Mouse (Mus musculus): ENCODE data around the gene Taf1d.
"Not testable (repeated sequence)": the region's sequence is repeated elsewhere in the genome, so short reads cannot be mapped to it uniquely, and the experiment has no call there.

Taf1d gene

DNA sequence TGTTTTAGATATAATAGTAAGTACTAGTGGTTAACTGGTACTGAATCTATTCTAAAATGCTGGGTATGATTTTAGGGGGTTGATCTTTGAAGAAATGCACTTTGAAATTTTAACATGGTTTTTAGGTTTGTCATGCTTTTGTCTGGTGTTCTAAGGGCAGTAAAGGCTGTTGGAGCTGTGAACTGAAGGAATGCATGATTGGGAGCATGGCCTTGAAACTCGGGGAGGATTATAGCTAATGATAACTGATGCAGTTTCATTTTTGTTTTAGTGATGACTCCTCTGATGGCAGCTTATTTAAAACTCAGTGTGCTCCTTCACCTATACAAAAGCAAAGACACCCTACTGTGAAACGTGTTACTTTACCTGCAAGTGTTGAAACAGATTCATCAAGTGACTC lies 2.2 kb downstream of the Taf1d start:
- DNase-seq (ENCODE audit: low spot score) = no peak

DNA sequence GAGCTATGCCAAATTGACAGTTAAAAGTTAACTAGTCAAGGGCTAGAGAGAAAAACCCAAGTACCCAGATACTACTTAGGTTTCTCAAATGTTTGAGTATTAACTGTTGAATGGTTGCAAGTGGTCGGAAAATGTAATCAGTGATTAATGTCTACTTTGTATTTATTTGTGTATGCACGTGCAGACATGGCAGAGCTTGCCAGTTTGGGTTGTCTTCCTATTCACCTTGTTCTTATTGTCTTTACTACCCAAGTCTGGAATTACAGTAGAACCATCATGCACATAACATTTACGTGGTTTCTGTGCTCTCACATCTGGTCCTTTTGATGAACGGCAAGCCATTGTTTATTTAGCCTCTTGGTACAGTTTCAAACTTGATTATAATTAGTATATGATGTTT lies 3.4 kb downstream of the Taf1d start:
- DNase-seq (ENCODE audit: low spot score) = no peak

DNA sequence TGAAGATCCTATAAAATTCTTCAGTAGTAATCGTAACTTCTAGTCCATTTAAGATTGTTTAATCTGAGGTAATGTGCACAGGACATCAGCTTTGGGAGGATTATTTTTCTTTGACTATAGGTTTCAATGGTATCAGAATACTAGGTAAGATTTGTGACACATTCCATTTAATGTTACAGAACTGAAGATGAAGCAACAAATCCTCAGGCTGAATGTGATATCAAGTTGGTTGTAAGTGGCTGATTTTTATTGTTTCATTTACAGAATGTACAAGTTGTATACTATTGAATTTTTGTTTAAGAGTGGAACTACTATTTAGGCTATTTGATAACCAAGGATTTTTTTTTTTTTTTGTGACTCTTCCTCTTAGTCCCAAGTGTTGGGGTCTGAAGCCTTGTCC lies 4.2 kb downstream of the Taf1d start:
- DNase-seq (ENCODE audit: low spot score) = no peak

DNA sequence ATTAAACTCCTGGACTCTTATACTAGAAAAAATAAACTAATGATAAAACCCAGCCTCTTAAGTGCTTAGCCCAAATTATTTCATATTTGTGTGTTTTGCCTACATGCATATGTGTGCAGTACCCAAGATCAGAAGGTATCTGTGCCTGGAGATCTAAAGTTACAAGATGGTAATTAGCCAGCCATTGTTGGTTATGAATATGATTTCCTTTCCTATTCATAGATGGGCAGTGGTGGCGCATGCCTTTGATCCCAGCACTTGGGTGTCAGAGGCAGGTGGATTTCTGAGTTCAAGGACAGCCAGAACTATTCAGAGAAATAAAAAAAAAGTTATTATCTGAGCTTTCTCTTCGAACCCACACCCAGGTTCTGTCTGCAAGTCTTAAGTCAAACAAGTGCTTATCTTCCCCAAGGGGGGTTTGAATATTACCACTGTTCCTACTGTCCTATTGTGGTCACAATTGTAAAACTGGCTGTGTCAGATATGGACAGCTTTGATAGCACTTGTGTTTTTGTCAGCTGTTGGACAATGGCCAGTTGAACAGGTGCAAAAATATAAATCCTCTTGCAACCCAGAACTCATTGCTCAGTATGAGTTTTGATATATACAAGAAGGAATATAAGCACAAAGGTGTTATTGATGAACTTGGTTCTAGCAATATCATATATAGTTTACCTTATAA lies 6.2 kb downstream of the Taf1d start:
- DNase-seq (ENCODE audit: low spot score) = no peak

DNA sequence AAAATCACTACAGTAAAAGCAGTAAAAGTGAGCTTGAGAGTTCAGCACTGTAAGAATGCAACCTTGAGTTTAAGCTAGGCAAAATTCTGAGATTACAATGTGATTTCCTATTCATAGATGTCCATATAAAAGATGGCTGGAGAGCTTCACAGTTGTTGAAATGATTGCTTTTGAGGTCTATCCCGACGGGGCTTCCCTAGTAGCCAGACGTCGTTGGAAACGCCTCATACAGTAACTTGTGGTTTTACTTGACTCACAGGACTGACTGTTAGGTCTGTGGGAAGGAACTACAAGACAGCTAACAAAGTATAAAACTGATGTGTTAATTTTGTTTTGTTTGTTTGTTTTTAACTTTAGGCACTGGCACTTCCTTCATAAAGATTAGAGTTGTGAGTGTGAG lies 7.6 kb downstream of the Taf1d start:
- DNase-seq (ENCODE audit: low spot score) = no peak

DNA sequence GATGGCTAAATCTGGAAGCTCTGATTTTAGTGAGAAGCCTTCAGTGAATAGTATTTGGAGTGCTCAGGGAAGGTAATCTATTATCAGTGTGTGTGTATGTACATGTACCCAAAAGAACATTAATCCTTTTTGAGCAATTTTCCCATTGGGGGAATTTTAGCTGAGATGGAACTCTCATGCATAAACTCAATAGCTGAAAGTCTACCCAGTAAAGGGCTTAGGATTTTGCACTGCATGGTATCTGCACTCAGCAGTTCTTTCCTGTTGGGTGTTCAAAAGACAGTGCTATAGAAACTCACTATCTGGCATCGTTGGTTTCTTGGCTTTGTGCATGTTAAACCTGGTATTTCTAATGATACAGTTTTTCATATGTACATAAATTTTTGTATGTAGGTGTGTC lies 8.6 kb downstream of the Taf1d start:
- DNase-seq (ENCODE audit: low spot score) = no peak

DNA sequence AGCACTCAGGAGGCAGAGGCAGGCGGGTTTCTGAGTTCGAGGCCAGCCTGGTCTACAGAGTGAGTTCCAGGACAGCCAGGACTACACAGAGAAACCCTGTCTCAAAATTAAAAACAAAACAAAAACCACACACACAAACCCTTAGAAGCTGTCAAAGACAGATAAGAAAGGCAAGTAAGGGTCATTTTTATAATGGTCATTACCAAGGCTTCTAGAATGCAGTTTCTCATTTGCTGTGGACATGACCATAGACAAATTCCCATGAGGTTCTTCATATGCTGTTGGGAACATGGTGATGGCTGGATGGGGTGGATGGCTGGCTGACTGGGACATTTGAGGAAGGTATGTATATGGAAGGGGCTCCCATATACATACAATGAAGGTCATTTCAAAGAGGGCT lies 10.3 kb downstream of the Taf1d start:
- not testable (repeated sequence) for DNase-seq (ENCODE audit: low spot score)

DNA sequence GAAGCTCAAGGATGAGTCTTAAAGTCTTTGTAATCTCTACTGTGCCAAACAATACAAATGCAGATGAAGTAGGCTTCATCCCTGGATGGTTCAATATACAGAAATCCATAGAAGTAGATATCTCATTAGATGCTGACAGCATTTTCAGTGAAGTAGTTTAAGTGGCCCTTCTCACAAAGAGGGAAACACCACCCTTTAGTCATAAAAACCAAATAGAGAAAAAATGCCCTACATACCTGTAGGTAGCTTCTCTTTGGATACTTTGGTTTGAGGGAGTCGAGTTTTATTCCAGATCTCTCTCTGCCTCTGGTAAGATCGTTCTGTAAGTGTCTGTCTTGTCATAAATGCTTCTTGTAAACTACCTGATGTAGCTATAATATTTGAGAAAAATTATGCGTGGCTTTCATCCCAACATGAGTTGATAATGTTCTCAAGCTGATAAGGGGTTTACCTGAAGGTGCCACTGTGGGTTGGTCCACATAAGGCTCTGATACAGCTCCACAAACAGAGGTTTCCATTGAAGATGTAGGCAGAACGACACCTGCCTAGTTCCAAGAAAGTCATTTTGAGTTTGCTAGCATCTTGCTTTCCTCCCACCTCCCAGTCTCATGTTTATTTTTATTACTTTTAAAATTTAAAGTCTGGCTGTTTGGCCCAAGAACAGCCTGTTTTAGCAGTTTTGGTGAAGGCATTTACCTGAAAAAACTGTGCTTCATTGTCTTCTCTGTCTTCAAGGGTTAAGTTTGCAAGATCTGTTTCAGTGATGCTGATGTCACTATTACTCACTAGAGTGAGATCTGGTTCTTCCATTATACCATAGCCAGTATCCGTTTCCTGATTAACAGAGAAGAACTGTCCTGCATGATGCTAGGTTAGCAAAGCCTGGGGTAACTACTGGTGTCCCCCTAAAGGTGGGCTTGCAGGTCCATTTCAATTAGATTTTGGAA lies 11.5 kb downstream of the Taf1d start:
- no peak for DNase-seq (ENCODE audit: low spot score)

DNA sequence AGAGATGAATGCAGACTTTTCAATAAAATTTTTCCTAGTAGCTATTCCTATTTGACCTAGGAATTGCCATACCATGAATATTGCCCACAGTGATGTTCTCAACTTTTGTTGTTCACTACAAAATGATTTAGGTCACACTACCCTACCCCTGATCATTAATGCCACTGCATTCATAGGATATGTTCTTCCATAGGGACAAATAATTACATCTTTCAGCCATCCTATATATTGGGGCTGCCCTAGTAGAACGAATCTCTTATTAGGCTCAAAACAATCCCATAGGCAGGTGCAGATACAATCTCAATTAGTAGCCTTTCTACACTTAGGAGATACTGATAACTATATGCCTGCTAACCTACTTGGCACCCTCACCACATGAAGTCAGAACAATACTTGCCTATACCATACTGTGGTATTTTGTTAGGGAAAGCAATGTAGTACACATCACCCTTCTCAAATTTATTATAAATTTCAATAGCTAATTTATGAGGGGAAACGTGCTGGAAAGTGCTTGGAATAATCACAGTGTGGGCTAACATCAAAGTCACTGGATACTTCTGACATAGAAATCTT lies 12.2 kb downstream of the Taf1d start:
- no peak for DNase-seq (ENCODE audit: low spot score)

DNA sequence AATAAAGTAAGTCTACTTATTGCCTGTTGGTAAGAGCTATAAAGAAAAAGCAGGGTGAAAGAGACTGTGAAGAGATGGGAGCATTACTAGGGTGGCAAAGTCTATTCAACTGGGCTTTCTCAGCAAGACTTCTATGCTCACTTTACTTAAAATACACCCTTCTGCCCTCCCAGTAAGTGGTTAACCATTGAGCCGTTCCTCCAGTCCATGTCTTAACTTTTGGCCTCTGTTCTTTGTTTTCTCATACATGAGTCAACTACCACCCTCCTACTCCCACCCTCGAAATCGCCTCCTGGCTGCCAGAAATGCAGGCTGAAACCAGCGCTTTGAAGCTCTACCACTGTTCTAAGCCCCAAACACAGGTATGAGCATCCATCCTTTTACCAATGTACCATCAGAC lies 31.8 kb downstream of the Taf1d start:
- no peak for DNase-seq (ENCODE audit: low spot score)

DNA sequence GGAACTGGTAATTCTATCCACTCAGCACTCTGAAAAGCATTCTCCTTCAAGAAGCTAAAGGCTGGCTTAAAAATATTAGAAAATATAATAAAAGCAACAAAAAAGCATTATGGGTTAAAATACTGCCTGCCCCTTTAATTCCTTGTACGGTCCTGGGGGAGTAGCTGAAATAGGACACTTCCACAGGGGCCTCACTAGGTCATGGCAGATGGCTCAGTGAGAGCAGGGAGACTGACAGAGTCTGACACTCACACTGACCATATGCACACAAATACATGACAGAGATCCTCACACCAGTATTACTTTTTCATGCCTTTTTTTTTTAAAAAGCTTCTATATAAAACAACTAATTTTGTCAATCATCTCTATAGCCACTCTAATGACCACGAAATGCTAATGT lies 43.9 kb downstream of the Taf1d start:
- no peak for DNase-seq (ENCODE audit: low spot score)

DNA sequence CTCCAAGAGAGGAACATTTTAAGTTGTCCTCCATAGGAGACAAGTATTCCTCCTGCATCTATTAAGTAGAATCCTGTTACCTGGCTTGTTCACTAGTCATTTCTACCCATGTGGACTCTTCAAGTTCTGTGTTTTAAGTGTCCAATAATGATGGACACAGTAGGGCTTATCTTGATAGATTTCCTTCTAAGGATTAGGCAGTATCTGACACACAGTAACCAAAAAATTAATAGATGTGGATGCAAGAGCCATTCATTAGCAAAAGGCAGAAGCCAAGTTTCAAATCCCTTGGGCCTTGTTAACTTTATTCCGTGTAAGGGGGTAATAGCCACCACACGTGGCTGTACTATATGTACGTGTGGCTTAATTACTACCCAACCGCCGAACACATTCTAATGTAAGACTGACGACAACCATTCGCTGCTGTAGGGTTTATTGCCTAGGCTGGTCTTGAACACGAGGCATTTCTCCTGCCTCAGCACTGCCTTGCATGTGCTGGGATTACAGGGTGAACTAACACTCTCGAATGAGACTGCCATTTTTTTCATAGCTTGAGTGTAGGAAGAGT lies 51.0 kb downstream of the Taf1d start:
- DNase-seq (ENCODE audit: low spot score) = peak; percentile 8

DNA sequence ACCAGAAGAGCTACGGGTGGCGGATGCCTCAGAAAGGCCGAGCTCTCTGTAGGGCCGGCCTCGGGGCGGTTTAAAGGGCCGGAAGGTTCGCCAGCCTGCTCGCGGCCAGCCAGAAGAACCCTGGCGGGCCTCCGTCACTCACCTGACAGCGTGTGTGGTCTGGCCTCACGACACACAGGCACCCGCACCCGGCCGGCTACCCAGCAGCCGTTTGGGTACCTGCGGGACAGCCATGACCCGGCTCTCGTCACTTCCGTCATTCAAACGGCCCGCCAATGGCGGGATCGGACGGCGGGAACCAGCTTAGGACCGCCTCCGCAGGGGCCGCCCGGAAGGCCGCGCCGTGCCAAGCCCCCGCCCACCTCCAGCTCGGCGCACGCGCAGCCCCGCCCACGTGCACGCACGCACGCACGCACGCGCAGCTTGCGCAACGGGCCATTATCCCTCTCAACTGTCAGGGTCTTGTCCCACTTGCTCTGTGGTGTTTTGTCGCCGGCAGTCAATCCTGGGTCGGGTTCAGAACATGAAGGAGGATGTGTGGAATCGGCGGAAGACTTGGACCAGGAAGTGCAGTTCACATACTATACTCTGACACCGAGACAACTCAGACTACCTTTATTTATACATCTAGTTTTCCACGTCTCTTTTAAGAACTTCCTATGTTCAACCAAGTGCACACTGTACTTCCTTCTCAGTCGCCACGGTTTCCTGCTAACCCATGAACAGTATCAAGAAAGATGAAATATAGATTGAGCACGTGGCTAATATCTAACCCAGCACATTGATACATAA lies 51.7 kb downstream of the Taf1d start, which contains the start of gene Cep295:
Gene Cep295, minus strand, starts transcription at position 305 of the 792 bp plus-strand sequence.
- DNase-seq (ENCODE audit: low spot score) = peak; percentile 57

DNA sequence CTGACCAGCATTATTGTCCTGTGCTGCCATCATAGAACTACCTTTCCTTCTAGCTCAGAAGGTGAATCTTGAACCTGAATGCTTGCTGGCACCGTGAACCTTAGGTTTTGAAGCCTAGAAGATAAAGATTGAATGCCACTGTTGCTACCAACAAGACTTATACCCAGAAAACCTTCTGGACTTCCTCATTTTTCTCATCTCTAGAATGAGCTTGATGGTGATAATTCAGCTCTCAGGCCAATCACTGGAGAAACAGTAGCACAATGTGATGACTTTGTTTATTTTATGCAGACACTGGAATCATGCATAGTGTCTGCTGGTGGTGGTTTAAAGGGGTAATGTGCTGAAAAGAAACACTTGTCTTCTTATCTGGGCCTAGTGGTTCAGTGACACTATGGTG lies 58.8 kb downstream of the Taf1d start:
- DNase-seq (ENCODE audit: low spot score) = no peak

DNA sequence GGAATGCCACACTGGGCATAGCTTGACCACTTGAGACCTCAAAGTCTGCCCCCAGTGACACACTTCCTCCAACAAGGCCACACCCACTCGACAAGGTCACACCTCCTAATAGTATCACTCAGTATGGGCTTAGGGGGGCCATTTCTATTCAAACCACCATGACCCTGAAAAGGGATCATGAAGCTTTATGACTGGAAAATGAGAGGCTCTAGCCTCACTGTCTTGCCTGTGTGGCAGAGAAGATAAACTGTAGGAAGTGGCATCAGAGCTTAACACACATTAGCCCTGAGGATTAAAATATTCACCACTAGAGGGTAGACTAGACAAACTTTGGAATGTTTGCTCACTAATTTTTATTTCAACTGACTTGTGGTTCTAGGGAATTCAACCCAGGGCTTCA lies 59.8 kb downstream of the Taf1d start:
- DNase-seq (ENCODE audit: low spot score) = peak; percentile 41

DNA sequence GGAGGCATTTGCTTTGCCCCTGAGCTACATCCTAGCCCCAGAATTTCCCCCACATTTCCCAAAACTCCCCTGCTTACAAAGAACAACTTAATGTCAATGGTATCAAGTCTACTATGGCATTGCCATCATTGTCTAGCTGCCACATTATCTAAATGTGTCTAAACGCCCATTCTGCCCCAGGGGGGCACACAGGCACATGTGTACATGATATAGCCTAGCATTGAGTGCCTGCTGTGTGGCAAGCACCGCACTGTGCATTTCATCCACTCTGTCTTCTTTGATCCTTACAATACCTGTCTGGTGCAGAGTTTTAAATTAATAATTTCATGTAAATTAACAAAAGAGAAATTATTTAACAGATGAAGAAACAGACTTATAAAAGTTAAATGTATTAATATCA lies 60.2 kb downstream of the Taf1d start:
- DNase-seq (ENCODE audit: low spot score) = no peak
